Mouse (Mus musculus): Measurements from ENCODE around the gene Ap1ar. TPM values are rescaled to one million over a fixed set of nuclear protein-coding genes. Genes with fewer than 3 reads are reported as not detected.

Ap1ar gene
- total RNA-seq (2022), result 10 to 100 TPM; 71.5 to 88.5 (median 84.3) TPM

DNA sequence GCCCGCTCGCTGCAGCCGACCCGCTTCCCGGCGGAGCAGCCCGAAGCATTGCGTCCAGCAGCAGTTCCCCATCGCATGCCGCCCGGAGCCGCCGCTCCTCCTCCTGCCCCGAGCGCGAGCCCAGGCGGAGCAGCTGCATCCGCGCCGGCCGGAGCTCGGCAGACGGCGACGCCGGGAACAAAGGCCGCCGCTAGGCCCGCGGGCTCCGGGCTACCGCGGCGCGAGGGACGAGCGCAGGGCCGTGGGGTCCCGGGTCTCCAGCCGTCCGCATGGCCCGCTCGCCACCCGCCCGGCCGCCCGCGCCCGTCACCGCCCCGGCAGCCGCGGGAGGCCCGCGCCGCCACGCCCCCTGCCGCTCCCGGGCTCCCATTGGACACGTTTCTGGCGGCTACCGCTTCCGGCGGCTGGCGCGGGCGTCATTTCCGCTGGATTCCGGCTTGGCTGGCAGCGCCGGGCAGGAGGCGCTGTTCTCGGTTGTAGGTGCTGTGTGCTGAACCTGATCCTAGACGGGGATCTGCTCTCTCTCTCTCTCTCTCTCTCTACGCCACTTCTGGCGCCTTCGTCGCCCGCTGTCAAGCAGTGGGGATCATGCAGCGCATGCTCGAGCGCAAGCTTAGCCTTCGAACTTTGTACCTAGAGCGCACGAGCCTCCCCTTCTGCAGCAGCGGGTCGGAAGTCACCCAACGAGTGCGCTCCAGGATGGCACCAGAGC lies at the start of gene Ap1ar:
Gene Ap1ar, minus strand, starts transcription at position 370 of the 712 bp plus-strand sequence.
- peak; percentile 92 to 95 for DNase-seq (ENCODE audit: low spot score in 2 of 2)

GRCm38 (mm10) chr3:127881684-127882083 lies 44.4 kb upstream of the Ap1ar start:
- DNase-seq (ENCODE audit: low spot score in 2 of 2), result no peak

GRCm38 (mm10) chr3:127879968-127880367 lies 42.6 kb upstream of the Ap1ar start:
- no peak for DNase-seq (ENCODE audit: low spot score in 2 of 2)

DNA sequence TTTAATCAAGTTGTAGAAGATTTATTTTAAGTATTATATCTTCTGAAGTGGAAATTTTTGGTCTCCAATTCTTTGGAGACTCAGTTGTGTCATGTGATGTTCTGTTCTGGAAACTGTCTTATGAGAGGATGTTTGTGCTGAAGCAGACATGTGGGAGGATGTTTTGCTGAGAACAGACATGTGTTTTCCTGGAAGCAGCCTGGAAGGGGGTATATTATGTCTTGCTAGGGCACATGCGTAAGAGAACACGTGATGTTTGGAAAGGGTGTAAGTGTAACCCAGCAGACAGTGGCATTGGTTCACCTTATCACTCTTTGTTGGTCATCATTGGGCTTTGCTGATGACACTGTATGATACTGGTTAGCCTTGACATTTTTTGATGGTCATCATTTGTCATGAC lies 38.2 kb upstream of the Ap1ar start:
- DNase-seq (ENCODE audit: low spot score in 2 of 2), result no peak

GRCm38 (mm10) chr3:127875059-127875458 lies 37.7 kb upstream of the Ap1ar start:
- DNase-seq (ENCODE audit: low spot score in 2 of 2), result no peak

GRCm38 (mm10) chr3:127874254-127874883 lies 37.0 kb upstream of the Ap1ar start:
- no peak for DNase-seq (ENCODE audit: low spot score in 2 of 2)

DNA sequence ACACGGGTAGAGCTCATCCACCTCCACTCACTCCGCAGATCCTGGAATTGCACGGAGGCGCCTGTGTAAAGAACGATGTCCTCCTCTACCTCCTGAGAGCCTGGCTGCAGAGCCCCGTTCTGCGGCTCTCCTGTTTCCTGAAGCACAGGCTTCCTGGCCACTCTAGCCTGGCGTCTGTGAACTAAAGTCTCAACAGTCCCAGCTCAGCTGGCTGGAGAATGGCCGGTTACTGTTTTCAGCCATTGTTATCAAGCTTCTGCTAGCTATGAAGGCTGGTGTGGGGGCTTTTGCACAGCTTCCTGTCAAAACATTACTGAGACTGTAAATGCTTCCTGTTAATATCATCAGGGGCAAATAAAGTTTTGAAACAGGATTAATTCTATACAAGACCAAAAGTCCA lies 34.3 kb upstream of the Ap1ar start:
- DNase-seq (ENCODE audit: low spot score in 2 of 2), result no peak

DNA sequence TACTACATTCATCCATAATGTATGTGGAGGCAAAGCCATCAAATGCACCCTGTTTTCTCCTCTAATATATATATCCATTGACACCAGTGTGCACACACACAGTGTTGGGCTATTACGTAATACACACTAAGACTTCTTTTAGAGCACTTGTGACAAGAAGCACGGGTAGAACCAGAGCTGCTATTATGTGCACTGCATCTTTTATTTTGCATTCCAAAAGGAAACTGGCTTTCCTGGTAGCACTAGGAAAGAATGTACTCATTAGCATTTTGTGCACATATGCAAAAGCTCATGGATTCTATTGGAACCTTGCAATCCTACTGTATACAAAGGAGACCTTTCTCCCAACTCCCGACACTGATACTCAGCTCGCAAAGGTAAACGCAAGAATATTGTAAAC lies 31.6 kb upstream of the Ap1ar start:
- DNase-seq (ENCODE audit: low spot score in 2 of 2), result no peak

DNA sequence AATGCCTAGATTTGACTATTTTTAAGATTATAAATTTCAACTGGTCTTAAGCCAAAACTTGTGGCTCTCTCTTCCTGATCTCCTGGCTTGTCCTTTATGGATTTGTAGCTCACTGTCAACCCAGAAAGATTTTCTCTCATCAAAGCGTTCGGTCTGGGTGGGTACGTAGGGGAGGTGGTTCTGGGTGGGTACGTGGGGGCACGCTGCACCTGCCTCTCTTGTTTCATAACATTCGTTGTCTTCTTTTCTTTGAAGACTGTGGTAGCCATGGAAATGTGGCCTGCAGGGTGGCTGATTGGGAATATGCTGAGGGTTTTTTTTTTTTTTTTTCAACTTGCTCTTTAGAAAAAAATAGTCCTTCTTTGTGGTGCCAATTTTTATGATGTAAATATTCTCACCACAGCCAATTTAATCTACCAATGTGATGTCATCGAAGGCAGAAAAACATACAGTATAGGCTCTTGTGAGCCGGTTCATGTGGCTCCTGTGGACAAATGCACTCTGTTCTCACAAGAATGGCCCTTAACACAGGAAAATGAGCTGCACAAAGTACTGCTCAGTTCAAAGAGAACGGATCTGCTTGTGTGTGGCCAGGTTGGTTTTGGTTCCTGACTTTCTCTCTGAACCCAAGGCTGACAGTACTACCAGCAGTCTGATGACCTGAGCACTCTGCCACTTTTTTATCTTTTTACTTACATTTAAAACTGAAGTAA lies 30.9 kb upstream of the Ap1ar start:
- DNase-seq (ENCODE audit: low spot score in 2 of 2), result no peak

DNA sequence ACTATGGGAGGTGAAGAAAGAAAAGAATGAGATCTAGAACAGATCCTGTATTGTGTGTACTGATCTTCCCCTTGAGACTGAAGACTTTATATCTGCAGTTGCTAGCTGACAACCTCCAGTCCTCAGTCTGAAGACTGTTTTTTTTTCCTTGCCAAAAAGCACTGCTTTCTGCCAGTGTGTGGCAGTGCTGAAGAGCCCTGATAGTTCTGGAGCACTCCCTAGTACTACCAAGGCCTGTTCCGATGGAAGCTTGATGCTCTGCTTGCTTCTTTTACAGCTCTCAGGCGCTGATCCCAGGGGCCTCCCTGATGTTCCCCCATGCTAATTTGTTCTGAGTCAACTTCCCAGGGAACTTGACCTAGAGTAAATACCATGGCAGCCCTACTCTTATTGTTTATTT lies 26.9 kb upstream of the Ap1ar start:
- no peak for DNase-seq (ENCODE audit: low spot score in 2 of 2)

DNA sequence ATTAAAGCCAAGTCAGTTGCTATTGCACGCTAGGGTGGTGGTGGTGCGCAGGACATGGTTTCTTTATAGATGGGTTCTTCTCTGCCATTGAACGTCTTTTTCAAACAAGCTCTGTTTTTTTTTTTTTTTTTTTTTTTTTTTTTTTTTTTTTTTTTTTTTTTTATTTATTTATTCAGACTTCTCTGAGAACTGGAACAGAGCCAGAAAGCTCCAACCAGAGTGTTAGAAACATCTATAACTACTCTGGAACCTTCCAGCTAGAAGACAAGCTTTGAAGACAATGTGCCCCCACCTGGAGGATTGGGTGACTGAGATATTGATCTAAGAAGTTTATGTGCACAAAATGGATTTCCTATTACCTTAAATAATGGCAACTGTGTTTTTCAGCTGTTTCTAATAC lies 26.2 kb upstream of the Ap1ar start:
- DNase-seq (ENCODE audit: low spot score in 2 of 2), result no peak

GRCm38 (mm10) chr3:127862479-127862878 lies 25.2 kb upstream of the Ap1ar start:
- no peak for DNase-seq (ENCODE audit: low spot score in 2 of 2)

DNA sequence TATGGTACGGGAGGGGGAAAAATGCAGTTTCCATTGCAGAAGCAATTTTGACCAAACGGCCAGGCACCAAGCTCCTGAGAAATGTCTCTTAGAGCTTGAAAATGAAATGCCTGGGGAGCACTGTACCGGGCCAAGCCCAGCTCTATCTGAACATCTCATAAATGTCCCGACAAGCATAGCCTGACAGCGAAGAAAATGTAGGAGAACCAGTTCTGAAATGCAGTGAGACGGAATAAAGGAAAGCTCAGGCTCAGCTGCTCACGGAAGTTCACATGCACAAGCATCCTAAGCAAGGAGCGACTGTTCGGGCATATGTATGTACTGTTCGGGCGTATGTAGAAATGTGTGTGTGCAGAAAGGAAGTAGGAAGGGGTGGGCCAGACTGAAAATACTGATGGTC lies 24.0 kb upstream of the Ap1ar start:
- DNase-seq (ENCODE audit: low spot score in 2 of 2), result no peak

GRCm38 (mm10) chr3:127853431-127854206 lies 16.3 kb upstream of the Ap1ar start:
- peak; percentile 19 to 64 for DNase-seq (ENCODE audit: low spot score in 2 of 2)

DNA sequence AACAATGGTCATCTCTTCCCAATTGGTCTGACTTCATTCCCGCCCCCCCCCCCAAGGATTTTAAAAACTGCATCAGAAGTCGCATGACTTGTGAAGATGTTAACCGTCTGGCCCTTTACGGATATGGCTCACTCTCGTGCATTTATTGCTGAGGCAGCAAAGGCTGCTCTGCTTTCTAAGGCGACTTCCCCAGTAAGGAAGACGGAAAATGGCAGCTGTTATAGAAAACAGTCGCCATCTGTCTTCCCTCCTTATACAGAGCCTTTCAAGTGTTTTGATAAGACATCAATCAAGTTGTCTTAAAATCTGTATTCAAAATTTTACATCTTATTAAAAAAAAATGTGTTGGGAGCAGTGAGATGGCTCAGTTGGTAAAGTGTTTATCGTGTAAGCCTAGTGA lies 15.4 kb upstream of the Ap1ar start:
- peak; percentile 21 to 32 for DNase-seq (ENCODE audit: low spot score in 2 of 2)

DNA sequence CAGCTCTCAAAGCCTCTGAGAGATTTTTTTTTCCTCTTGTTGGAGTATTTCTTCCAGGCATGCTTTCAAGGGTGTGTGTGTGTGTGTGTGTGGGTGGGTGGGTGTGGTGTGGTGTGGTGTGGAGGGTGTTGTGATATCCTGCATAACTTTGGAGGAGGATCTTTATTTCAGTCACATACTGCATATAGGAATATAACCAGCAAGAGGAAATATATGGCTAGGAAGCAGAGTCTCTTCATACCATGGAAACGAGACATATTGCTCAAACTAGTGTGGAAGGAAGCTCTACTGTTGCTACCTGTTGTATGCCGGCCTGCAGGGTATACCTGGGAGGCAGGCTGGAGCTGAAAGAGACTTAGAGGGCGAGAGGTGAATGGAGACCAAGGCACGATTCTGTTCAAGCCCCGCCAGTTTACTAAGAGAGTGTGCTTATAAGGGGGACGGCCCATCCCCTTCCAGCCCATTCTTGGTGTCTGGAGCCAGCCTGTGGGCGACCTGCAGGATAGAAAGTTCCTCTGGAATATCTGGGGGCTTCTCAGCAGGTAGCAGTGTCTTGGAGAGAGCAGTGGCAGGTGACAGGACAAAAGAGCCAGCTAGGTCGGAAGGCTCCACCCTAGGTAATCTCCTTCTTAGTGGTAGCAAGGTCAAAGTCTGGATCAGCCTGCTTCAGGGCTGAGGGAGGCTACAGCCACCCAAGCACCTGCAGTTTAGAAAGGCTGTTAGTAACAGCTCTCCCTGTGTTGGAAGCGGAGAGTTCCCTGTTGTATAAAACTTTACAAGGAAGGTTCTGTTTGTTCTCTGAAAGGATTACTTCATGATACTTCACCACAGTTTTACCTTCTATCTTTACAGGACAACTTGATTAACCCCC lies 13.7 kb upstream of the Ap1ar start:
- no peak for DNase-seq (ENCODE audit: low spot score in 2 of 2)

DNA sequence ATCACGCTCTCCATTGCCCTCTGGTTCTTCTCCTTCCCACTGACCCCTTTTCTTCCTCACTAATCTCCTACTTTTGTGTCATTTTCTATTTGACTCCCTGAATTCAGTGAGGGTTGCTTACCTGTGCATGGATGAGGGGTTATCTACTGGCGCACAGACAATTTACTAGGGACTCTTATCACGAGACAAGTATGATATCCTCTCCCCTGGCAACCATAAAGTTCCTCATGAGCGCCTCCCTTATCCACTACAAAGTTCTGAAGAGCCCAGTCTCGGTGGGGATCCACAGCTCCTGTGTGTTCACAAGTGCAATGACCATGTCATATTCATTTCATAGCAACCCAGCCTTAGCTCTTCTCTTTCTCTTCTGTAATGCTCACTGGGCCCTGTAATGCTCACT lies 12.6 kb upstream of the Ap1ar start:
- DNase-seq (ENCODE audit: low spot score in 2 of 2), result no peak

DNA sequence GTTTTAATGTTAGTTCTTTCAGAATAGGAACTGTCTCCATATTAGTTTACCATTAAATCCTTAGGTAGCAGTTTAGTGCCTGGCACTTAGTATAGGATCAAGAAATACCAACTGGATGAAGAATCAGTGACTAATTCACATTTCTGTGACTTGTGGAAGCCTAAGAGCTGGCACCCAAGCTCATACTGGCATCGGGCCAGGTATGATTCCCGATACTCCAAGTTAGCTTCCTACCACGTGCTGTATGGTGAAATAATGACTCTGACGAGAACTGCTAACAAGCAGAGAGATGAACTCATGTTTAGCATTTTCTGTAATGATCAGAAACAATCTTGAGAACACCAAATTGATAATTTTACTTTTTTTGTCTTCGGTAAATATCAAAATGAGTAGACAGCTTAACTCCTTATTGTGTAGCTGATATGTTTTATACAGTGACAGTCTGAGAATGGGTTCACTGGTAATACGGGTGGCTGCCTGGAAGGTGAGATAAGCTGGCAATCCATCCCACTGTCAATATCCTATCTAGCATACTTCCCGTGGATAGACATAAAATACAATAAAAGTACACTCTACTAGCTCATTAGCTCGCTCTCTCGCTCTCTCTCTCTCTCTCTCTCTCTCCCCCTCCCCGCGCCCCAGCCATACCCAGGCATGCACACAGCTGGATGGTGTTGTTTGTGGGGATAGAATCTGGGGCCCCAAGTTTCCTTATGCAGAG lies 10.9 kb upstream of the Ap1ar start:
- no peak for DNase-seq (ENCODE audit: low spot score in 2 of 2)

DNA sequence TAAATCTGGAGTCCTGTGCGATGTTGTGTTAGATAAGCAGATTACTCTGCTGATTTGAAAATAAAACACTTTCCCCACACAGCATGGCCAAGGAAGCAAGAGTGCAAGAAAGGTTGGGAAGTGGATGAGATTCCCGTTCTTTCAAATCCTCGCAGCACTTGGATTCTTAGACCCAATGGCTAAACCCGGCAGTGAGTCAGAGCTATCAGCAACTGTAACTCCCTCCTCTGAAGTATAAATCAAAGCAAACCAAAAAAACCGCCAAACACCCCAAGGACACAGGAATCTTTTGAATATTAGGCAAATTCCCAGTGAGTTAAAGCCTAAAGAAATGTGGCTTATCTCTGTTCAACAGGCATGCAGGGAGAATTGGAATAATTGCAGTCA lies 6.6 kb upstream of the Ap1ar start:
- no peak for DNase-seq (ENCODE audit: low spot score in 2 of 2)

- no peak for DNase-seq (ENCODE audit: low spot score in 2 of 2)
These were observed 6.1 kb upstream of the Ap1ar start for GRCm38 (mm10) chr3:127843324-127843940.

All from layer of hippocampus, adult 8-10 months (tissue).